Mouse (Mus musculus): ENCODE measurements around the gene Ncdn. TPM values are rescaled to one million over a fixed set of nuclear protein-coding genes. Genes with fewer than 3 reads are reported as not detected.

Gene Ncdn
- polyA plus RNA-seq, 1 experiment from 2014 or later: 24.7 TPM

- 2% methylated on average over 32 of the region's 32 CpGs for WGBS
- peak within 1 kb of the TSS; percentile 57 for H3K4me2 ChIP-seq
- H3K9ac ChIP-seq: no peak within 1 kb of the TSS
- no peak within 1 kb of the TSS for H3K27ac ChIP-seq
- H3K4me3 ChIP-seq (replicated peaks): peak within 1 kb of the TSS; percentile 36
- no peaks in the 10 kb centered on the region for H3K36me3 ChIP-seq
- no peaks in the 10 kb centered on the region for H3K9me3 ChIP-seq
- peaks cover 21% of the 10 kb centered on the region for H3K4me1 ChIP-seq
- ATAC-seq (ENCODE audit: insufficient read depth, low FRiP score, low read depth): no peak
- peaks cover 83% of the 10 kb centered on the region for H3K27me3 ChIP-seq (replicated peaks)
These were observed 17.2 kb downstream of the Ncdn start, which contains the start of gene Tfap2e for GRCm38 (mm10) chr4:126736001-126736414. Tfap2e (minus strand) TSS chr4:126736240.

GRCm38 (mm10) chr4:126735382-126736000 lies 17.7 kb downstream of the Ncdn start:
- Histone ChIP-seq H3K36me3 (no peaks in the 10 kb centered on the region), H3K9ac (no peak overlapping the region), H3K9me3 (no peaks in the 10 kb centered on the region), H3K4me3 (replicated peaks) (peak overlapping the region; percentile 36), H3K4me2 (peak overlapping the region; percentile 57), H3K4me1 (peaks cover 21% of the 10 kb centered on the region), H3K27me3 (replicated peaks) (peaks cover 88% of the 10 kb centered on the region), H3K27ac (no peak overlapping the region)
- ATAC-seq (ENCODE audit: insufficient read depth, low FRiP score, low read depth): no peak
- WGBS: 2% methylated on average over 54 of the region's 62 CpGs

GRCm38 (mm10) chr4:126734700-126735381 lies 18.4 kb downstream of the Ncdn start:
- ATAC-seq (ENCODE audit: insufficient read depth, low FRiP score, low read depth): no peak
- Histone ChIP-seq H3K9ac (no peak overlapping the region), H3K9me3 (no peaks in the 10 kb centered on the region), H3K27me3 (replicated peaks) (peaks cover 95% of the 10 kb centered on the region), H3K4me1 (peaks cover 21% of the 10 kb centered on the region), H3K36me3 (no peaks in the 10 kb centered on the region), H3K4me3 (replicated peaks) (peak overlapping the region; percentile 36), H3K27ac (no peak overlapping the region), H3K4me2 (peak overlapping the region; percentile 57)
- 4% methylated on average over 51 of the region's 51 CpGs for WGBS

- Histone ChIP-seq H3K27ac (no peak overlapping the region), H3K27me3 (replicated peaks) (peaks cover 94% of the 10 kb centered on the region), H3K9ac (no peak overlapping the region), H3K36me3 (no peaks in the 10 kb centered on the region), H3K4me3 (replicated peaks) (no peak overlapping the region), H3K9me3 (no peaks in the 10 kb centered on the region), H3K4me1 (peaks cover 21% of the 10 kb centered on the region), H3K4me2 (no peak overlapping the region)
- ATAC-seq (ENCODE audit: insufficient read depth, low FRiP score, low read depth): no peak
- 4% methylated on average over 16 of the region's 16 CpGs for WGBS
These were observed 19.1 kb downstream of the Ncdn start for GRCm38 (mm10) chr4:126734001-126734603.

GRCm38 (mm10) chr4:126732531-126733380 lies 20.5 kb downstream of the Ncdn start:
- no peak overlapping the region for H3K9ac ChIP-seq
- H3K27me3 ChIP-seq (replicated peaks): peaks cover 83% of the 10 kb centered on the region
- peak overlapping the region; percentile 19; the same call in 1 of the 2 replicates for H3K4me2 ChIP-seq
- peaks cover 21% of the 10 kb centered on the region for H3K4me1 ChIP-seq
- 0 out of 2 replicates have a peak overlapping the region, but pooled peaks have one; percentile 6 for H3K4me3 ChIP-seq (replicated peaks)
- H3K36me3 ChIP-seq: no peaks in the 10 kb centered on the region
- ATAC-seq (ENCODE audit: insufficient read depth, low FRiP score, low read depth): no peak
- H3K9me3 ChIP-seq: no peaks in the 10 kb centered on the region
- WGBS: 5% methylated on average over 26 of the region's 26 CpGs
- H3K27ac ChIP-seq: no peak overlapping the region

GRCm38 (mm10) chr4:126732111-126732510 lies 21.1 kb downstream of the Ncdn start:
- Histone ChIP-seq H3K4me3 (replicated peaks) (0 out of 2 replicates have a peak overlapping the region, but pooled peaks have one; percentile 6), H3K27ac (no peak overlapping the region), H3K4me2 (peak overlapping the region; percentile 19; the same call in 1 of the 2 replicates), H3K27me3 (replicated peaks) (peaks cover 77% of the 10 kb centered on the region), H3K36me3 (no peaks in the 10 kb centered on the region), H3K9ac (no peak overlapping the region), H3K4me1 (peaks cover 21% of the 10 kb centered on the region), H3K9me3 (no peaks in the 10 kb centered on the region)
- ATAC-seq (ENCODE audit: insufficient read depth, low FRiP score, low read depth): no peak
- WGBS: 4% methylated on average over 18 of the region's 18 CpGs

GRCm38 (mm10) chr4:126707439-126707826 lies 45.8 kb downstream of the Ncdn start:
- Histone ChIP-seq H3K4me1 (no peaks in the 10 kb centered on the region), H3K36me3 (peaks cover 55% of the 10 kb centered on the region), H3K9ac (no peak overlapping the region), H3K27me3 (replicated peaks) (no peaks in the 10 kb centered on the region), H3K4me2 (no peak overlapping the region), H3K9me3 (no peaks in the 10 kb centered on the region), H3K4me3 (replicated peaks) (no peak overlapping the region), H3K27ac (no peak overlapping the region)
- ATAC-seq (ENCODE audit: insufficient read depth, low FRiP score, low read depth): no peak
- 86% methylated on average over 5 of the region's 5 CpGs for WGBS

- 82% methylated on average over 12 of the region's 12 CpGs for WGBS
- H3K4me2 ChIP-seq: no peak overlapping the region
- H3K27ac ChIP-seq: no peak overlapping the region
- no peak overlapping the region for H3K9ac ChIP-seq
- H3K27me3 ChIP-seq (replicated peaks): no peaks in the 10 kb centered on the region
- H3K36me3 ChIP-seq: peaks cover 52% of the 10 kb centered on the region
- no peaks in the 10 kb centered on the region for H3K4me1 ChIP-seq
- H3K4me3 ChIP-seq (replicated peaks): no peak overlapping the region
- H3K9me3 ChIP-seq: no peaks in the 10 kb centered on the region
- no peak for ATAC-seq (ENCODE audit: insufficient read depth, low FRiP score, low read depth)
These were observed 46.4 kb downstream of the Ncdn start for GRCm38 (mm10) chr4:126706630-126707438.

GRCm38 (mm10) chr4:126696908-126697307 lies 56.3 kb downstream of the Ncdn start:
- Histone ChIP-seq H3K27me3 (replicated peaks) (no peaks in the 10 kb centered on the region), H3K9me3 (no peaks in the 10 kb centered on the region), H3K4me1 (no peaks in the 10 kb centered on the region), H3K27ac (no peak overlapping the region), H3K9ac (no peak overlapping the region), H3K4me2 (no peak overlapping the region), H3K4me3 (replicated peaks) (no peak overlapping the region), H3K36me3 (peaks cover 5% of the 10 kb centered on the region; the same call in 1 of the 2 replicates)
- no peak for ATAC-seq (ENCODE audit: insufficient read depth, low FRiP score, low read depth)
- WGBS: 87% methylated on average over 4 of the region's 4 CpGs
